ENCODE assay signal across 15 mouse cellular contexts in the genomic region with DNA sequence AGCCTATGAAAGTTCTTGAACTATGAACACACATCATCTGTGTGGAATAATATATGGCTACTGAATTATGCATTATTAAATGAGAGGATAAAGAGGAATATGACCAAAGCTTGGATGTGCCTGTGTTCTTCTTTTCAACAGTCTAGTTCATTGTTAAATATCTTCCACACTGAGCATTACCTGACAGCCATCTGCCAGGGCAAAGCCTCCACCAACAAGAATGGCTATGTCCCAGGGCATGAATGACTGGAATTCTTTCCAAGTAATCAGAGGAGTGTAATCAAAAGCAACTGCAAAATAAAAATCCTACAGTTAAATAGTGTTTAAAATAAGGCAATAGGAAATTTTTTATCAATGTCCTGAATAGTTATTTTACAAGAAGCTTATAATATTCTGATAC.
DNase-seq lines count a peak whose midpoint lies in the region; ATAC-seq lines count a peak whose summit lies in the region.
"Had no signal": no experiment of that assay in that cellular context is flagged by ENCODE, and none has a peak within 500 bp of the region (broad histone marks: within the 10 kb centered on the region; RNA-seq: fewer than 3 reads in every experiment).

No protein-coding gene starts in this region.

- ATAC-seq in megakaryocyte-erythroid progenitor cell, adult 5-6 weeks (replicated peaks; ENCODE audit: low FRiP score, low TSS enrichment, poor library complexity, severe bottlenecking), result no peak
- ATAC-seq: forebrain, embryonic 15.5 days; hindbrain, postnatal 0 days had no signal

- DNase-seq in brain, adult 2 months (ENCODE audit: low read depth, low spot score), result peak; percentile 92
- DNase-seq in cerebellum, adult 18-20 months, result peak; percentile 61 to 83
- peak; percentile 78 for DNase-seq in cerebellum, adult 9-11 months
- peak; percentile 52 to 54 for DNase-seq in cerebellum, postnatal 36 days
- DNase-seq in right cerebral cortex, postnatal 4 days, result no peak
- no peak for DNase-seq in adrenal gland, adult 8-10 months
- DNase-seq: adrenal gland, adult 2 months; adrenal gland, postnatal 36 days; gastrocnemius, postnatal 36 days; heart, adult 11 months; heart, postnatal 36 days; kidney, adult 11 months had no signal

Comparison
In these comparisons a context has a peak if more than half of its experiments do, and no peak if none do; other contexts are left out.
1. DNase-seq: peak in brain, adult 2 months (single experiment), cerebellum, adult 18-20 months (2 of 2), cerebellum, adult 9-11 months (single experiment) and cerebellum, postnatal 36 days (2 of 2); none in right cerebral cortex, postnatal 4 days (single experiment) and adrenal gland, adult 8-10 months (single experiment).